Mouse (Mus musculus) v-Abl transformed pro-B cells (cell line): ENCODE measurements around the gene Cfap45.

ENCODE experiments used
- in situ Hi-C, 2 experiments: fragments of 400-800 bp; cut with MboI; formaldehyde crosslinking; loops; one replicate each; pipeline ENCODE4 v1.15.1; 2025; ENCODE audit not compliant: unreplicated experiment in 2 of 2

Cfap45 gene

GRCm38 (mm10) chr1:172520576-172521440 lies at the start of gene Cfap45:
Gene Cfap45 (plus strand): TSS chr1:172520801.
- in situ Hi-C loops = loop anchor here (5.0 to 25.0 kb wide), 2 partner anchors 39 to 384 kb away; partner anchors contain the start of genes Dcaf8 (in 2 of the 2), Pex19 (in 2 of the 2) and Igsf9 (in 1 of the 2)

DNA sequence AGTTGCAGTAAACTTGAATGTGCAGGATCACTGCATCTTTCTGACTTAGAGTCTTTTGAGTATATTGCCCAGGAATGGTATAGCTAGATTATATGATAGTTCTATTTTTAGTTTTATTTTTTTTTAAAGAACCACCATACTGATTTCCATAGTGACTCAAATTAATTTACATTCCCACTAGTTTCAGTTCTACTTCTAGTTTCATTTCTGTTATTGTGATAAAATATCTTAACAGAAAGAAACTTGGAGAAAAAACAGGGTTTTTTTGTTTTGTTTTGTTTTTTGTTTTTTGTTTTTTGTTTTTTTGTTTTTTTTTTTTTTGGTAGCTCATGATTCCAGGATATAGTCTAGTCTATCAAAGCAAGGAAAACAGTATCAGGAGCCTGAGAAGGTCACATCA lies 47.7 kb upstream of the Cfap45 start:
- in situ Hi-C loops = no loop called here

DNA sequence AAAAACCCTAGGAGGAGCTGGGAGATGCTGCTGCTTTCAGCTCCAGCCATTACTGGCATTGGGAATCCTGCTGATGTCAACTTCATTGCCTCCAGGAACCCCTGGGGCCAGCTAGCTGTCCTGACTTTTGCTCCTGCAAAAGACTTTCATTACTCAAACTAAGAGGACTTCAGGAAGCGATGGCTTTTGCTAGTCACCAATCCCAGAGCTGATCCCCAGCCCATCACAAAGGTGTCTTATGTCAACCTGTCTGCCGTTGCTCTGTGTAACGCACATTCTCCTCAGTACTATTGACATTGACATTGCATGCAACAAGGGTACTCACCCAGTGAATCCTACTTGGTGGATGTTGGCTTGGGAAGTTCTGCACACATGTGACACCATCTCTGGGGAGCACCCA lies 46.4 kb upstream of the Cfap45 start:
- in situ Hi-C loops = no loop called here

GRCm38 (mm10) chr1:172475054-172475741 lies 45.4 kb upstream of the Cfap45 start, which contains the start of gene Slamf9:
Gene Slamf9 (plus strand): TSS chr1:172475358.
- in situ Hi-C loops = loop anchor here in 1 of 2 experiments (25.0 kb wide), 1 partner anchor 438 kb away; the partner anchor contains the start of gene Vangl2

DNA sequence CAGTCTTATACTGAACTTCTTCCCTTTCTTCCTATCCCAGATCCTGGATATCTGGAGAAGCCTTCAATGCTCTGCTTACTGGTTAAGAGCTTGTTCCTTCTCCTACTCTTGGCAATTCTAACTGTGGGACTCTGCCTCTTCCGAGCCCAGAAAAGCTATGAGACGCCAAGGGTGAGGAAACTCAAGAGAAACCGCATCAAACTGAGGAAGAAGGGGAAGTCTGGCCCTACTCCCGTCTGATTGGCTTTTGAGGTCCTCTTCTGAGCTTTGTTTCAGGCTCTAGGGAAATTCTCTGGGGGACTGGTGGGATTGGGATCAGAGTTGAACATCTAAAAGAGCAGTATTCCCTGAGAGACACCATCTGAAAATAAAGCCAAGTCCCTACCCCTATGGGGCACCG lies 42.6 kb upstream of the Cfap45 start:
- in situ Hi-C loops = loop anchor here in 1 of 2 experiments (25.0 kb wide), 1 partner anchor 441 kb away; the partner anchor contains the start of gene Vangl2

GRCm38 (mm10) chr1:172480376-172480775 lies 40.2 kb upstream of the Cfap45 start:
- in situ Hi-C loops = loop anchor here (5.0 to 25.0 kb wide), 3 partner anchors 42 to 443 kb away; partner anchors contain the start of genes Cfap45 (in 1 of the 2) and Vangl2 (in 1 of the 2)

GRCm38 (mm10) chr1:172481111-172481510 lies 39.5 kb upstream of the Cfap45 start:
- in situ Hi-C loops = loop anchor here (5.0 to 25.0 kb wide), 3 partner anchors 41 to 444 kb away; partner anchors contain the start of genes Cfap45 (in 1 of the 2) and Vangl2 (in 1 of the 2)

DNA sequence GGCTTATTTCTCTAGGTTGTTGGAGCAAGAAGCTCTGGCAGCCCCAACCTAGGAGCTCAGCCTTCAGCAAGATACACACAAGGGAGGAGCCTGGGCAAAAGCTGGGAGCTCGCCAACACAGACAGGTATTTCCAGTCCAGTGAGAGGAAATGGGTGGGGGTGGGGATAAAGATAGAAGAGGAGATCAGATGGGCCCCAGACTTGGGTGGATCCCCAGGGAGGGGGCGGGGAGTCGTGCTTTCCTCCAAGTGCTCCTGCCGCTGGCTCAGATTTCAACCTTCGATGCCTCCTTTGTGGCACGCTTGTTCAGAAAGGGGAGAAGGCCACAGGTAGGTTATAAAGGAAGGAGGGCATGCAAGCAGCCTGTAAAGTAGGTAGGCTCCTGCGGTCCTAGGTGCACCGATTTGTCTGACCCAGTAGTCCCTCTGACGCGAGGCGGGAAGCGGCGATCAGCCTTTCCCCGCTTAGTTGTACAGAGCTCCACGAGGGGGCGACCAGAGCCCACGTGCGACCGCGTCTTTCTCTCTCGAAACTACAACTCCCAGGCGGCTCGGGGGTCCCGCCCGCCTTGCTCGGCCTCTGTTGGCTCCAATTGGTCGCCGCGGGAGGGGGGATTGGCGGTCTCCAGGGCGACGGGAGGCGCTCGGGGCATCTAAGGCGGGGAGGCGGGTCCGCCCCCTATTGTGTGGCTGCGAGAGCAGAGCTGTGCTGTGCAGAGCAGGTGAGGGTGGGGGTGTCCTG lies 38.9 kb upstream of the Cfap45 start, which contains the start of gene Igsf9:
Gene Igsf9, plus strand, starts transcription at position 249 of the 741 bp plus-strand sequence.
- in situ Hi-C loops = loop anchor here (5.0 to 25.0 kb wide), 3 partner anchors 41 to 444 kb away; partner anchors contain the start of genes Cfap45 (in 1 of the 2) and Vangl2 (in 1 of the 2)

DNA sequence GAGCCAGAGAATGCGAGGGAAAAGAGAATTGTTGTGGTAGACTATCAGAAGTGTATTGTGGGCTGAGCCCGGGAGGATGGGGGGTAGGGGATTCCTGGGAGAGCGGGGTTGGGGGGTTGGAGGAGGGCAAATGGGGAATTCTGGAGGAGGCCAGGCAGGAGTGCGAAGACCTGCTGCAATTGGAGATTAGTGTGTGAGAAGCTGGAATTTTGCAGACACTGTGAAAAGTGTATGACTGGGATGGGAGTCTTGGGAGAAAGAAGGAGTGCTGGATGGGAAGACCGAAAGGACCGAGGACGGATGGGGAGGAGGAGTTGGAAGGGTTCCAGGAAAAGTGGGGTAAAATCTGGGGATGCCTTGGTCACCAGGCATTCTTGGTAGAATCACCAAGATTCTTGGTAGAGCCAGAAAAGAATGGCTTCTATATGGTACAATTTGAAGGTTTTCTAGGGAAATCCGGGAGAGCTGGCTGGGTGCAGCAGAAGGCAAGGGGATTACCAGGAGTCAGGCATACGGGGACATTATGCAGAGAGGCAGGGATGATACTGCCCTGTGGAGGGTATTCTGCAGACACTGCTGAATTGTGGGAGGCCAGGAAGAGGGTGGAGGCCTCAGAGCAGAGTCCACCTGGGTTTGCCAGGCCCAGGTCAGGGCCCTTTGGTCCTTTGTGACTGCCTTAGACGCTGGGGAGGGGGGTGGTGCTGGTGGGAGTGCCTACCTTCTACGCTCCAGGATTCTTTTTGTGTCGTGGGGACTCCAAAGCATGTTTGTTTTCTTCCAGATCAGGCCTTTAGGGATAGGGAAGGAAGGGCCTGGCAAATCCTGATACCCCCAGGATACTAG lies 37.9 kb upstream of the Cfap45 start:
- in situ Hi-C loops = loop anchor here (5.0 to 25.0 kb wide), 3 partner anchors 40 to 445 kb away; partner anchors contain the start of genes Cfap45 (in 1 of the 2) and Vangl2 (in 1 of the 2)

DNA sequence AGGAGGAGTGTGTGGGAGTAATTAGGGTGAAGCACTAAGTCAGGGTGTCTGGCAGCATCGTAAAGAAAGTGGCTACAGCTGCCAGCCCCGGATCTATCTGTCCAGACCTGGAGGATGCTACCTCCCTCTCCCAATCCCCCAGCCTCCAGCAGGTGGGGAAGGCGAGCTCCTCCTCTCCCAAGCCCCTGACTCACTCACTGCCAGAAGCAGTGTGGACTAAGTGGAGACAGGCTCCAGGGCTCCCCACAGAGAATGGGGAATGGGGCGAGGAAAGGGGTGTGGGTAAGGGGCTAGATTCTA lies 37.3 kb upstream of the Cfap45 start:
- in situ Hi-C loops = loop anchor here (5.0 to 25.0 kb wide), 3 partner anchors 39 to 446 kb away; partner anchors contain the start of genes Cfap45 (in 1 of the 2) and Vangl2 (in 1 of the 2)

DNA sequence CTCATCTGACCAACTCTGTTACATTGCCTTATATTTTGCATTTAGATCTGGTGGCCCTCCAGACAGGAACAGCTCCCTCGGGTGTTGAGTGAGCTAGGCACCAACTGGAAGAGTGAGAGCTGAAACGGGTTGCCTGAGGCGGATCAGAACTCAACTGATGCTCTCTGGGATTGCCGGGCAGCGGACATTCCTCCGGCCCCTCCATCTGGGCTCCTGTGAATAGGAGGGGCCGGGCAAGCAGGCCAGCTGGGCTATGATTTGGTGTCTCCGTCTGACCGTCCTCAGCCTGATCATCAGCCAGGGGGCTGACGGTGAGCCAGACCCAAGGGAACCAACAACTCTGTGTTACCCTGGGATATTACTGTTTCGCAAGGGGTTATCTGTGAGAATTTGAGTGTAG lies 36.4 kb upstream of the Cfap45 start:
- in situ Hi-C loops = loop anchor here (5.0 to 25.0 kb wide), 3 partner anchors 38 to 447 kb away; partner anchors contain the start of genes Cfap45 (in 1 of the 2) and Vangl2 (in 1 of the 2)

DNA sequence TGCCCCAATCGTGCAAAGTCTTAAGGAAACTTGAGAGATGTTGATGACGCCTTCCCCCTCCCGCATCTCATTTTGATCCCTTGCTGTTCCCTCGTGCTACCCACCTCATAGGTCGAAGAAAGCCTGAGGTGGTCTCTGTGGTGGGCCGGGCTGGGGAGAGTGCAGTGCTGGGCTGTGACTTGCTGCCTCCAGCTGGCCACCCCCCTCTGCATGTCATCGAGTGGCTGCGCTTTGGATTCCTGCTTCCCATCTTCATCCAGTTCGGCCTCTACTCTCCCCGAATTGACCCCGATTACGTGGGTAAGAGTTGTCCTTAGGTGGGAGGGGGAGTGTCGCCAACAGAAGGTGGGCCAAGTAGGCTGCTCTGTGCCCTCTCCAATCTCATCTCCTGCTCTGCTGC lies 35.9 kb upstream of the Cfap45 start:
- in situ Hi-C loops = loop anchor here (5.0 to 25.0 kb wide), 3 partner anchors 38 to 447 kb away; partner anchors contain the start of genes Cfap45 (in 1 of the 2) and Vangl2 (in 1 of the 2)

- in situ Hi-C loops = loop anchor here in 1 of 2 experiments (25.0 kb wide), 1 partner anchor 449 kb away; the partner anchor contains the start of gene Vangl2
These were observed 34.8 kb upstream of the Cfap45 start for GRCm38 (mm10) chr1:172485821-172486220.

DNA sequence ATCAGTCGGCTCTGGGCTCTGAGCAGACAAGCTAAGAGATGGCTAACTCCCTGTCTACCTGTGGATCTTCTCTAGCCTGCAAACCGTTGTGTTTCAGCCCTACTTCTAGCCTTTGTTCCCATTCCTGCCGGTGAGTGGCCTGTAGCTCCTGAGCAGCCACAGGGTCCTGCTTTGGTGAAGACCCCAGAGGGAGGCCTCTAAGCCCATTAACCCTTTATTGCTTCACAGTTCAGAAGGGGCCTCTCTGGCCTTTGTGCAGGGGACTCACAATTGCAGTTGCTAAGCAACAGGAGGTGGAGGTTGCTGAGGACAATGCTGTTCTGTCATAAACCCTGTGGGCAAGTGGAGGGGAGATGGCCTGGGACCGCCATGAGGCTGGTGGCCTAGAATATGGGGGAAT lies 34.4 kb upstream of the Cfap45 start:
- in situ Hi-C loops = loop anchor here in 1 of 2 experiments (25.0 kb wide), 1 partner anchor 449 kb away; the partner anchor contains the start of gene Vangl2

DNA sequence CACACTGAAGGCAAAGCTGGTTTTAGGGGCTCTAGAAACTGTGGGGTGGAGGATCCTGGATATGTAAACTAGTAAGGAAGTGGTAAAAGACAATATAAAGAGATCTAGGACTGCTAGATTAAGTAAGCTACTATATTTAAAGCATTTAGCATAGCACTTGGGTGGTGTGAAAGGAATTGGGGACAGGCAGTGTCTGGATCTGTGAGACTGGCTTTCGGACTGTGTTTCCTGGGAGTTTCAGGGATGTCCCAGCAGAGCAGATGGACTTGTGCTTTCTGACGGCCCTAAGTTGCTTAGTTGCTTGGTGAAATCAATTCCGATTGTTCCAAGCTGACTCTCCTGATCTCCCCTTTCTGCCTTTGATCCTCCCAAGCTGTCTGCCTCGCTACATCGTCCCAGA lies 34.0 kb upstream of the Cfap45 start:
- in situ Hi-C loops = loop anchor here in 1 of 2 experiments (25.0 kb wide), 1 partner anchor 449 kb away; the partner anchor contains the start of gene Vangl2

DNA sequence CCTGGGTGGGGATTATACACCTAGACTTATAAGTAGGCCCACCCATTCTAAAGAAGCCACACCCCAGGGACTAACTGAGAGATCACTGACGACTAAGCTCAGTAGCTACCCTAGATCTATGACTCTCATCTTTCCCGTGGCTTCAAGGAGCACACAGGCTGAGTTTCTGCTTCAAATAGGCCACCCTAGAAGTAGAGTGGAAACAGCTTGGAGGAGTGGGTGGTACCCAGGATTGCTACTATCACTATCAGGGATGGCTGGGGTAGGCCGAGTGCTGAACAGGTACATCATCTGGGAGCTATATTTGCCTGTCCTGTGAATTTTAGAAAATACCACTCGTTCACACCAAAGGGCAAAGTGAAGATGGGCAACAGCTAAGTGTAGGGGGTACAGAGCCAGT lies 32.7 kb upstream of the Cfap45 start:
- in situ Hi-C loops = loop anchor here in 1 of 2 experiments (25.0 kb wide), 1 partner anchor 451 kb away; the partner anchor contains the start of gene Vangl2

DNA sequence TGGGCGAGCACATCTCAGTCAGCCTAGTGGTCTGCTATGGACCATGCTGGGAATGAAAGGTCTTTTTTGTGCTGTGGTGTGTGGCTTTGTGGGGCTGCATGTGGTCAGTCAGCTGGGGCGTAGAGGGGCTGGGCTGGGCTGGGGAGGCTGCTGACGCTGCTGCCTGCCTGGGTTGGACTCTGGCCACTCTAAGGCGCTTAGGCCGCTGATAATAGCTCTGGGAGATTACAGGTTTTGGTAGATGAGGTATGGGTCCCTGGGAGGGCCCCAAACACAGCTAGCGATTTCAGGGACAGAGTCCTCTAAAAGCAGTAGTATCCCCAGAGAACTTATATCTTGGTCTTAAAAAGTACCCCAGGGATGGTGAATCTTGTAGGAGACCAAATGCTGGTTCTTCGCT lies 31.8 kb upstream of the Cfap45 start:
- in situ Hi-C loops = loop anchor here in 1 of 2 experiments (25.0 kb wide), 1 partner anchor 452 kb away; the partner anchor contains the start of gene Vangl2

GRCm38 (mm10) chr1:172489585-172490250 lies 30.9 kb upstream of the Cfap45 start:
- in situ Hi-C loops = loop anchor here (5.0 to 25.0 kb wide), 5 partner anchors 38 to 913 kb away; partner anchors contain the start of genes Dusp23 (in 1 of the 2) and Vangl2 (in 1 of the 2)
